Mouse (Mus musculus) urinary bladder, postnatal 4 days (tissue): Measurements from ENCODE around the gene Tagln3.

ENCODE experiments used
- DNase-seq, 2 experiments: peaks; one replicate each; pipeline ENCODE4 v3.0.0; 2021 to 2022; ENCODE audit warnings: low spot score in 2 of 2

Tagln3 gene

DNA sequence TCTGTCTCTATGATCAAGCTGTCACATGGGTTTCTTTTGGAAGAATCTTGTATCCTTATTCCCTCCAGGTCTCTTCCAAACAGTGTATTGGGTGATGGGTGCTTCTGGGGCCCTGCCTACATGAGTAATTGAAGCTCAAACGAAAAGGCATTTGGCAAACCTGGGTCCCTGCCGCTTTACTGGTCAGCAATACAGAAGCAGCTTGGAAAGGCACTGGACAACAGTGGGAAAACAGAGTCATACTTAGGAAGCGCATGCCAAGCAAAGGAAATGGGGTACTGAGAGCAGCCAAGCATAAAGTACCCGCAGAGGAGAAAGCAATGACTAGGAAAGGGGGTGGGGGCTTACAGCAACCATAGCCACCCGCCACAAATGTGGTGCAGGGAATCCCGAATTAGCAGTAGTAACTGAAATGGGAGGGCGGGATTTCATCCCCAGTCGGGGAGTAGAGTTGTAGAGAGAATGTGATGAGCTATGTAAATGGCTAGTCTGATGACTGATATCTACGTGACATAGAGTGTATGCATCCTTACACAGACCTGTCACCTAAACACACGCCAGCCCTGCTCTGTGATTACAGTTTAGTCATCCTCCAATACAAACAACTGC, 4.3 kb downstream of the Tagln3 start:
- DNase-seq, result no peak

DNA sequence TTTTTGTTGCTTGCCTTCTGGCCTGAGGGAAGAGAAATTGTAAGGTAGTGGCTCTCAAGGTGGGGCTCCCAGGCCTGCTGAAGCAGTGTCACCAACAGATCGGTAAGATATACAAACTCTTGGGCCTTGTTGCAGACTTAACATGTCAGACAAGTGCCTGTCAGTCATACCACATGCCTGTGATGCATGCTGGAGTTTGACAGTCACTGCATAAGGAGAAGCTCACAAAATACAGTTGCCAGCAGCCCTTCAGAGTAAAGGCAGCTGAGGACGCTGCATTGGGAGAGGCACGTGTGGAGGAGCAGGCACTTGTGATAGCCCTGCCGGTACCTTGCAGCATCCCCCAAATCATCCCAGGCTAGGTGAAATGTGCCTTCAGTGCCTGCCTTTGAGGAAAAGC, 6.1 kb downstream of the Tagln3 start:
- DNase-seq, result no peak

DNA sequence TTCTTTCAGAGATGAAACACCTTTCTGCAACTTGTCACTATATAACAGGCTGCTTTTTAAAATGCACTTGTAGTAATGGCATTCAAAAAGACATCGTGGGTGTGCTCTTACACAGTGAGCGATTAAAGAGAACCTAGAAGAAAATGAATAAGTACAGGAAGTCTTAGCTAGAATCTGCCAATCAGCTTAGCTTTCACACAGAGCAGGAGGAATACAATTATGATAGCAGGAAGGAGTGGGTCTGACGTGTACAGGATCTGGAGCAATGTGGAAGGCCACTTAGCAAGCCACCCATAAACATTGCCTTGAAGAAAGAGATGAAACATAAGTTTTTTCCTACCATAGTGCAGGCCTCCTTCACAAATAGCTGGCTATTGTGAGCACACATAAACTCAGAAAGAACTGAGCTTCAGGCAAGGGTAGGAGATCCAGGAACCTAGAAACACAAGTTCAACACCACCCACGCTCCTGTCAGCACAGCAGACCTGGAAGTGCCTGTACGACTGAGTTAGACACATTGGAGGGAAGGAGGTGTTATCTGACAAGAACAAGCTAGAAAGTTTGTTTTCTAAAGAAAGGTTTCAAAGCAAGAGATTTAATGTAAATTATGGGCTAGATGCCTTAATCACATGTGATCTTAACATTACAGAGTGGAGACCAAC, 9.8 kb downstream of the Tagln3 start:
- no peak for DNase-seq

DNA sequence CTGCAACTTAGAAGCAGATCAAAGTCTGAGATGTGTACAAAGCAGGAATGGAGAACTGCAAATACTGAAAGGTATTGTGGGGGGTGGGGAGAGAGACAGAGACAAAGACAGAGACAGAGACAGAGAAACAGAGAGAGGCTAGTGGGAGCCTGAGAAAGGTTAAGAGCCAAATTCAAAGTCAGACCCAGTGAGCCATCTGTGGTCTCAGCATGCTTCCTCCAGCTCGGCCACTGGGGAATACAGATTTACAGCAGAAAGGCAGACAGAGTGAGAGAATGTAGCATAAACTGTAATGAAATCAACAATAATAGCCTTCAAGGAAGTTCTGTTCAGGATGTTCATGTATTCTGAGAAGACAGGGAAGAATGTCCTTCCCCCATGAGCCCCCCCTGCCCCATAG, 10.5 kb downstream of the Tagln3 start:
- no peak for DNase-seq

DNA sequence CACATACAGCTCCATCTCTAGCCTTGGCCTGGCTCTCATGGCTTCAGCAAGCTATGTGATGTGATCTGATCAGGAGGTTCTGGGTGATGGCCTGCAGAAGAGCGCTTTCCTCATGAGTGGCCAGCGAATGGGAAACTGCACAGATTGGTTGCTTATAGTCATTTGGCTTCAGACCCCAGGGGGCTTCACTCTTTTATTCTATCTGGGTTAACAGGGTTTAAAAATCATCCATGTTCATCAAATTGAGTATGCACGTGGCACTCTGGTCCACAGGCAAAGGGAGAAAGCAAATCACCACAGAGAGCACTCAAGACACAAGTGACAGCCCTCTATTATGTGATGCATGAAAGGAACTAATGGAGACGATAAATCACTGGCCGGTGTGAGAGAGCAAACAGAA, 11.1 kb downstream of the Tagln3 start:
- no peak for DNase-seq

DNA sequence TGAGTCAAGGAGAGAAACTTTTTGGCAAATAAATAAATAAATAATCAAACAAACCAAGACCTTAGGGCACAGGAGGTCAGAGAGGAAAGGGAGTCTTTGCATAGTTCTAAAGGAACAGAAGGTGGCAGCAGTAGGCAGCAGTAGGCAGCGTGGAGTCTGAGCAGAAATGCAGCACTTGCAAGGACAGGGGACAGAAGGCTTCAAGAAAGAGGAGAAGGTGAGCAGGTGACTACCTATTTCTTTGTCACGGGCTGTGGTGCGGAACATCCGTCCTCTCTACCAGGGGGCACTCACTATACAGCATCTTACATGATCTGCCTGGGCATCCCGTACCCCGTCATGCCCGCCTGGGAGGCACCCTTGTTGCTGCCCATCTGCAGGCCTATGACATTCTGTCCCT, 13.1 kb downstream of the Tagln3 start:
- DNase-seq, result no peak

DNA sequence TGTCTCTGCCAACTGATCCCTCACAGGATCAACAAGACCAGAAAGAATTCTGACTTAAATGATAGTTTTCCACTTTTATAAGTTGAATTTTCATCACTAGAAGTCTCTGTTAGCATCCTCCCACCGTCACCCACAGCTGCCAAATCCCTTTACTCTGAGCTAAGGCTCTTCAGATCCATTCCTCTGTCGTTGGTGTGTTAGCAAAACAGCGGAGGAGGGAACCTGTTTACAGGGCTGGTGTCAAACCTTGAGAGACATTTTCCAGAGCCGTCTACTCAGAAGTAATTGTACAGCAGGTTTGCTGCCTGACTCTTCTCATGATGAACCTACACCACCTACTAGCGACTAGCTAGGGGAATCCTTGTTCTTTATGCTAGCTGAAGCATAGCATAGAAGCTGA, 25.1 kb downstream of the Tagln3 start:
- no peak for DNase-seq

DNA sequence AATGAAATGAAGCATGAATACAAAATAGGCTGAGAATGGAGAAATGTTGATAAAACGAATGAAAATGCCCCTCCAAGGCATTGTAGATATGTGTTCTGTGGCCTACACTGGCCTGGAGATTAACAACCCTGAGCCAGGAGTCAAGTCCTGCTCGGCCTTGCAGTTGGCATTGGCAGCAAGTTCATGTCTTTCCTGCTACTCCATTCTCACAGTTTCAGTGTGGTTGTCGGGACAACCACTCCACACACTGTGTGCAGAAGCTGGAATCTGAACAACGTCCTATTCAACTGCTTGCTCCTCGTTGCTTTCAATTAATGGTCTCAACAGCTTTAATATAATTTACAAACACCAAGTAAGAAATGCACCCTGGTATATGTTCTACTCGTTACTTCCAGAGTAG, 26.4 kb downstream of the Tagln3 start:
- DNase-seq, result no peak

DNA sequence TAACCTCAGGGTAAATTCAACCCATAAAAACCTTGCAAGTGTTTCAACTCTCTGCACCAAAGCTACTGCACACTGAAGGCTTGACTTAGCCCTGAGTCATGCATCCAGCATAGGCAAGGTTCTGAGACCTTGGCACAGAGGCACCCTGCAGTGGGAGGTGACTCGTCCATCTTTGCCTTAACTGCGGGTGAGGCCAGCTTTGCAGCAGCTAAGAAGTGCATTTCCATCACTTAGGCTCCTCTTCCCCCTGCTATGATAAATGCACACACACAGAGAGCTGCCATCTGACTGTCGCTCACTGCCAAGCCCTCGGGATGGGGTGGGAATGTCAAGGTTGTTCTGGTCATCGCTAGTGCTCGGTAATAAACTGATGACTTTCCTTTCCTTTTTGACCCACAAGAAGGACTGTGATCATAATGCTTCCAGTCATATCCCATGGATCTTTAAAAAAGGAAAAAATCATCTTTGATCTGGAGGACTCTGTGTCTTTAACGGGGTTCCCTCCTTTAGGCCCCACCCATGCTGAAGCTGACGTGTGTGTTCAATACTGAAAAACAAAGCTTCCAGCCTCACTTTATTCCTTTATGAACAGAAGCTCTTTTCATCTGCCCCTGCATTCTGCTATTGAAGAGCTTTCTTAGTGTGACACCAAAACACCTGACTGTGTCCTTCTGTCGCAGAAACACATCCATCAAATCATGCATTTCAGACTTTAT, 28.8 kb downstream of the Tagln3 start:
- no peak for DNase-seq

DNA sequence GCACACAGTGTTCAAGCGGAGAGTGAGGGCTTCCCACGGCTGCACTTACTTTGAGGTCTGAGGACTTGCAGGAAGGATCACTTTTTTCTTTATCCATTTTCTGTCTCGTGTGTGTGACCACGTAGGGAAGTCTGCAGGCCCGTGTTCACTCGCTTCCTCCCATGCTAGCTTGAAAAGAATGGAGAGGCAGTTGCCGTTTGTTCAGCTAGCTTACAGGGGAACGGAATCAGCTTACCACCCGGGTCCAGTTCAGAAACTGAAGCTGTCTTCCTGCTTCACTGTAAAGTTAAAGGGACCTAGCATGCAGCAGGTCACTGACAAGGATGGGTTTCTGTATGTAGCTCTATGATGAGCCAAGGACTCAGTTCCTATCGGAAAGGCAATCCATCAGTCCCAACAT, 30.9 kb downstream of the Tagln3 start, which contains the start of gene Tmprss7:
Tmprss7 (minus strand) TSS at position 101 of the 400 bp plus-strand sequence.
- DNase-seq, result no peak

DNA sequence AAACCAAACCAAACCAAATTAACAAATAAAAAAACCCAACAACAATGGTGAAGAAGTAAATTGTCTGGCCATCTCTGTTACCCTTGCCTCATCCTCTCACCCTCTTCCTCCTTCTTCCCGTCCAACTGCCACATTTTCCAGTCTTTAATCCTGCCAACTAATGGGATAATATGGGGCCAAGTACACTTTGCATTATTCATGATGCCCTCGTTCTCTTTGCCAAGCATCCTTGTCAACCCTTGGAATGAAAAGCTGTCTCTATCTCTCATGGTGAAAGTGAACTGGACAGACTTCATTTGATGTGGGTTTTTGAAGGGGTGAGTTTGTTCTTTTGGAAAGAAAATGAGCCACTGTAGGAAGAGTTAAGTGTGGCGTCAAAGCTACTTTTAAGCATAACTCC, 31.6 kb downstream of the Tagln3 start:
- DNase-seq, result no peak

DNA sequence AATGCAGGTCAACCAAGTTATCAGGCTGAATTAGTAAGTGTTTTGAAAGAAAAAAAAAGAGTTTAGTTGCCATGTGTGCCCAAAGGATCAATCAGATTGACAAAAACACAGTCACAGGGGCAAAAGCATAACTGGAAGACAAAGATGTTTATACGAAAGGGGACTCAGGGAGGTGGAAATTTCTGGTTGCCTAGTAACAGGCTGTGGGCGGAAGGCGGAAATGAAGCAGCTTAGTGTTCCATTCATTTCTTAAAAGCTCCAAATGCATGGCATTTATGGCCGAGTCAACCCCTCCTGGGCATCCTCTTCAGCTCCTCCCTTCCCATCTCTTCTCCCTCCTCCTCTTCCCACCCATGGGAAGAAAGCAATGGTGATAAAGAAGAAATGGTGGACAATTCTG, 34.2 kb downstream of the Tagln3 start:
- no peak for DNase-seq

DNA sequence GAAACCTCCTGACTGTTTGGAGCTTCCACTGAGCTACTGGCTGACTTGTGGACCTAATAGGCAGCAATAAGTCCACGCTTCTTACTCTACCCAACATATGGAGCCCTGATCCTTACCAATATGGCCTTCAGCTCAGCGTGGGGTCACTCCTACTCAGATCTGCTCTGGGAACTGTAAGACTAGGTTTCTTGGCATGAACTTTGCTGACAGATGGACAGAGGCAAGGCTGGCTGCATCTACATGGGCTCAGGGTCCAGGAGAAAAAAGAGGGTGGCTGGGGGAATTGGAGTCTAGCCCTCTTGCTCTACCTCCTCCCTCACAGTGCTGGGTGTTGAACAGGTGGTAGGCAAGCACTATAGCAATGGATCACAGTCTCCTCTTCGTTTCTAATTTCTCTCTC, 37.6 kb downstream of the Tagln3 start:
- DNase-seq, result no peak

DNA sequence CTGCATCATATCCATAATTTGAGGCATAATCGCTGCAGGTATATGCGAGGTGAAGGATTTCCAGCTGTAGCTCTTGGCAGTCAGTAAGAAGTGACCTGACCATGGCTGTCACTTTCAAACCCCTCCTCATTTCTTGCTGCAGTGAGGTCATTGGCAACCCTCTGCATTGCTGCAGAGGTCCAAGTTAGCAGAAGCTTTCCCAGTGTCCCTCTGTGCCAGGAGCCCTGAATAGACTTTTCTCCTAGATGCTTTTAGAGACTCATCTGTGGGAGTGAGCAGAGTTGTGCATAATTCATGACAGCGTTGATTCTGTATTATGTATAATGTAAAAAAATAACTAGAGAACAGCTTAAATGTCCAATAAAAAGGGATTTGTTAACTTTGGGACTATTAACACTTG, 39.1 kb downstream of the Tagln3 start:
- DNase-seq, result no peak

DNA sequence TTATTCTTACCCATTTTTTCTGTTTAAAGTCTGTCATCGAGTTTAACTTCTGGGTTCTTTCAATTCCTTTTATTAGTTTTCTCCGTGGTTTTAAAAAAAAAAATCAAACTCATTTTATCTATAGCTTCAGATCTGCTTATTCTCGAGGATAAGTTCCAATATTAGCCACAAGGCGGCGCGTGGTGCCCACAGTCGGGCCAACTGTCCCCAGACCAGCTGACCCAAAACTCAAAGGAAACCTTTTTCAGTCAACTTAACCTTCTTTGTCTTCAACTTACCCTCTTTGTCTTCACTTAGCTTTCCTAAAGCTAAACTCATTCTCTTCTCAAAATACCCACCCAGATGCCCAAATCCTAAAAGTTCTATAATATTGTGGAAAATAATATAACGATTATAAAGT, 39.6 kb downstream of the Tagln3 start:
- peak; percentile 30 to 78 for DNase-seq

DNA sequence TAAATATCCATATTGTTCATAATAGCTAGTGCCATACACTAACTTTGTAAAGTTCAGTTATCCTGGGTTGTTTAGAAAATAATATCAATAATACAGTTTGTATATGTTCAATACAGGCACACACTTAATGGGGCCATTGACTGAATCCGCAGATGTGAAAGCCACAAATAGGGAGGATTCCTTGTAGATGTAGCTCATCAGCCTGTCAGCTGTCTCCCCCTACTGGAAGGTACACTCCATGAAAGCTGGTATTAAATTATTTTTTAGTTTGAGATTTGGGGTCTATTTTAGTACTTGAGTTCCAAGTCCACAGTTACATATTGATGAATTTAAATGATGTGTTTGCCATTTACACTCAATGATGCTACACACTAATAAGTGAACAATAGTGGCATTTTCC, 47.9 kb downstream of the Tagln3 start:
- no peak for DNase-seq

DNA sequence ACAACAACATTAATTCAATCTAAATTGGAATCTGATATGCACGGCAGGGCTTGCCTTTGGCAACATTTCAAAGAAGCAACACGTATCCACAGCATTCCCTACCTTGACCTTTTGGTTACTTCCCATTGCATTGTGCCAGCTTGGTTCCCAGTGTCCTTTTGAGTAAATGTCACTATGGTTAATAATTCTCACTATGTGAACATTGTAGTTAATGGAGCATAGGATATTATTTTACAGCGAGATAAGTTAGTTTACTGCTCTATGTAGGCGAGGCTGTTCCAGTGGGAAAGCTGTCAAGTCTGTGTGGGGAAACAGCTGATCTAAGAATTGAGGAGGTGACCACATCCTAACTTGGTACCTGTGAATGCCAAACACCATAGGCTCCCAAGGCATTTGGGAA, 54.4 kb downstream of the Tagln3 start:
- no peak for DNase-seq

DNA sequence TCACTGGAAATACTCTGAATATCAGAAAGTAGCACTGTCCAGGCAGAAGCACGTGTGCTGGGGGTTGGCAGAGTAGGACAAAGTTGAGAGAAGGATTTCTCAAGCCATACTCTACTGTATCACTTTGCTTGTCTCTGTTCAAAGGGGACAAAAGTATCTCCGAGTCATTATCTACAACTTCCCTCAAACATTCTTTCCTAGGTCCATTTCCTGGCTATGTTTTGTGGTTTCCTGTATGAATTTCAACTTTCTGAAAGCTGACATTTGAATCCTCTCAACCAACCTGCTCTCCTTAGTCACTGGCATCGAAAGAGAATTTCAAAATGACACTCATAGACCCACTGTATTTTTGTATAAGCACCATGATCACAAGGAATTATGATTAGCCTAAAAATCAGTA, 56.2 kb downstream of the Tagln3 start:
- no peak for DNase-seq

DNA sequence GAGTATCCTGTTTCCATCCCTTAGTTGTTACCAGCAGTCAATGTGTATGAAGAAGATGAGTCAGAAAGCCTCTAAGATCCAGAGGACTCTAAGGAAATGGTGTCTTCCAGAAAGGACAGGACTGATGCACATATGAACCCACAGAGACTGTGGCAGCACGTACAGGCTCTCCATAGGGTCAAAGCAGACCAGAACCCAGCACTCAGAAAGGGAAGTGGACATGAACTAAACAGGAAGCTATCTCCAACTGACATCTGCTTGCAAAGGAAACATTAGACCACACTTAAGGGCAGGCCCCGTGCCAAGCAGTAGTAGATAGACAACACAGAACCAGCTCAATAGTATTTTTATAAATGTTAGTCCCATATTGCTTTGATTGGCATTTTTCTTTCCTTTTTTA, 58.3 kb downstream of the Tagln3 start:
- no peak for DNase-seq

DNA sequence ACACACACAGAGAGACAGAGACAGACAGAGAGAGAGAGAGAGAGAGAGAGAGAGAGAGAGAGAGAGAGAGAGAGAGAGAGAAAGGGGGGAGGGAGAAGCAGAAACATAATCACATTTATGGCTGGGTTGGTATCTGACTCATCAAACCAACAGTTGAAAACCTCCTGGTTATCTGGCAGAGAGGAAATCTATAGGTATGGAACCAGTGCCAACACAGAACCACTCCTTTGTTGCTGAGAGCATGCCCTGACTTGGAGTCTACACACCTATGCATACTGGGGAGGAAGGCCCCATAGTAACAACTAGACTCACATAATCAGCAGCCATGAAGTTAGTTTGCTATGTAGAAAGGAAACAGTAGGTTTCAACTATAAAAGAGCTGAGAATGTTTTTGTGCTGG, 62.0 kb downstream of the Tagln3 start:
- no peak for DNase-seq
